Mouse (Mus musculus): ENCODE results near the gene Pdlim4.
"Not testable (repeated sequence)": the region's sequence is repeated elsewhere in the genome, so short reads cannot be mapped to it uniquely, and the experiment has no call there.

The Pdlim4 gene

GRCm38 (mm10) chr11:54011255-54011654 is 57.6 kb downstream of the Pdlim4 start:
- no peak for DNase-seq

GRCm38 (mm10) chr11:54008416-54008920 is 60.3 kb downstream of the Pdlim4 start:
- no peak for DNase-seq

- DNase-seq, result no peak
These were observed 61.1 kb downstream of the Pdlim4 start for GRCm38 (mm10) chr11:54007717-54008116.

- no peak for DNase-seq
These were observed 61.9 kb downstream of the Pdlim4 start for GRCm38 (mm10) chr11:54006901-54007300.

- DNase-seq, result not testable (repeated sequence)
These were observed 62.5 kb downstream of the Pdlim4 start for GRCm38 (mm10) chr11:54006362-54006761.

All from layer of hippocampus, adult 9-11 months (tissue).